ENCODE assay signal across 14 mouse cellular contexts in the genomic region with DNA sequence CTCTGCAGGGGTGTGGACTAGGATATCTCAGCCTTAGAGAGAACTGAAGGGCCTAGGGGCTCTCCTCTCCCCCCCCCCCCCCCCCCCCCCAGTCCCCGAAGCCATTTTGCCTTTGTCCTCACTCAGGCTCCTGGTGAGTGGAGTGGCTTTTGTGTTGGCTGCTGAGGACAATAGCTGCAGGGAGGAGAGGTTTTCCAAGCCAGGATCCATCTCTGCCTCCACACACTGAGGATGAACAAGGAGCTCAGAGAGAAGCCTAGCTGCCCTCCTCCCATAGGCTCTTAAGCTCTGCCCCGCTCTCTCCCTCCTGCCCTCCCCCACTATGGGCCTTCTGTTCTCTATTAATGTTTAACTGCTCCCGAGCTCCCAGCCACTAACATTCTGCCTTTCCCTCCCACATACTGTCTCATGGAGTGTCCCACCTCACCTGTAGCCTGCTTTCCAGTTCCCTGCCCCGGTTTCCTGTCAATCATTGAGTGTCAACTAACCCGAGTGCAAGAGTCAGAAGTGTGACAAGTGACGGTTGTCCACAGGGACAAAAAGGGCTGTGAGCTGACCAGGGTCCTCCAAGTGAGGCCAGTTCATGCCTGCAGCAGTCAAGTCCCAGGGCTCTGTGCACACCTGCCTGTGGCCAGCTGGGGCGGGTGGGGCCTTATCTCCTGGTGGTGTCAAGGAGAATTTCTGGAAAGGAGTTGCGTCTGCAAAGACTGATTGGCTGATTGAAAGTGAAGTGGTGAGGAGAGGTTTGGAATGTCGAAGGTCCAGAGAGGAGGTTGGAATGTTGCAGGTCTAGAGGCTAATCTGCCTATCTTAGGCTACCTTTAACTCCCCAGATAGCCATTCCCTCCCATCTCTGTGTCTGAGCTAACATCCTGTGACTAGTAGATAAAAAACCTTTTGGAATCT.
DNase-seq lines count a peak whose midpoint lies in the region; ATAC-seq and TF ChIP-seq lines count a peak whose summit lies in the region.
"Had no signal": no experiment of that assay in that cellular context is flagged by ENCODE, and none has a peak within 500 bp of the region (broad histone marks: within the 10 kb centered on the region; RNA-seq: fewer than 3 reads in every experiment).

No protein-coding gene starts in this region.

- no peak overlapping the region for H3K4me3 ChIP-seq in ES-Bruce4 (ENCODE audit: low read depth, low read length)
- H3K4me3 ChIP-seq in intestine, embryonic 14.5 days (ENCODE audit: low read depth, low read length), result no peak overlapping the region
- no peak overlapping the region for H3K4me3 ChIP-seq in liver, embryonic 11.5 days (ENCODE audit: low read depth, low read length)
- H3K4me3 ChIP-seq: hindbrain, embryonic 13.5 days; left cerebral cortex, adult 2 months; myocyte had no signal

- no peak for TF ChIP-seq POLR2A in ES-Bruce4 (IDR thresholded peaks at IDR 0.05; ENCODE audit: insufficient read depth, low read length)

- H3K36me3 ChIP-seq in ES-Bruce4 (ENCODE audit: control insufficient read depth, insufficient read depth, low read length, poor library complexity, severe bottlenecking), result no peaks in the 10 kb centered on the region
- no peaks in the 10 kb centered on the region for H3K36me3 ChIP-seq in intestine, embryonic 14.5 days (ENCODE audit: control insufficient read depth, insufficient read depth, low read length)
- no peaks in the 10 kb centered on the region for H3K36me3 ChIP-seq in liver, embryonic 11.5 days (ENCODE audit: control insufficient read depth, insufficient read depth, low read length)
- H3K36me3 ChIP-seq: hindbrain, embryonic 13.5 days had no signal

- no peaks in the 10 kb centered on the region for H3K9me3 ChIP-seq in ES-Bruce4 (replicated peaks; ENCODE audit: control insufficient read depth, insufficient read depth, low read length, poor library complexity, severe bottlenecking)
- H3K9me3 ChIP-seq in intestine, embryonic 14.5 days (ENCODE audit: control insufficient read depth, low read length), result peaks cover 6% of the 10 kb centered on the region; the same call in 1 of the 2 replicates
- peaks cover 5% of the 10 kb centered on the region; the same call in 1 of the 2 replicates for H3K9me3 ChIP-seq in liver, embryonic 11.5 days (ENCODE audit: control insufficient read depth, low read length)
- H3K9me3 ChIP-seq: hindbrain, embryonic 13.5 days had no signal

- 54% methylated on average over 8 of the region's 9 CpGs for WGBS in intestine, embryonic 14.5 days
- 51% methylated on average over 9 of the region's 9 CpGs for WGBS in liver, embryonic 11.5 days

- H3K9ac ChIP-seq in ES-Bruce4 (ENCODE audit: low read depth, poor library complexity, severe bottlenecking), result no peak overlapping the region
- no peak overlapping the region for H3K9ac ChIP-seq in intestine, embryonic 14.5 days (ENCODE audit: low read length)
- no peak overlapping the region for H3K9ac ChIP-seq in liver, embryonic 11.5 days (ENCODE audit: low read depth, low read length)
- H3K9ac ChIP-seq: hindbrain, embryonic 13.5 days had no signal

- H3K27ac ChIP-seq in ES-Bruce4 (ENCODE audit: insufficient read depth, low read length), result peak overlapping the region; percentile 70
- H3K27ac ChIP-seq in intestine, embryonic 14.5 days (ENCODE audit: low read depth), result no peak overlapping the region; the same call in 1 of the 2 replicates
- no peak overlapping the region for H3K27ac ChIP-seq in liver, embryonic 11.5 days (ENCODE audit: low read depth, low read length)
- H3K27ac ChIP-seq: hindbrain, embryonic 13.5 days; left cerebral cortex, adult 2 months had no signal

- peak; percentile 72; the same call in 1 of the 2 replicates for ATAC-seq in intestine, embryonic 14.5 days (replicated peaks; ENCODE audit: low FRiP score, low TSS enrichment, low read depth)
- ATAC-seq in liver, embryonic 11.5 days (replicated peaks; ENCODE audit: low FRiP score), result peak; percentile 74; the same call in 1 of the 2 replicates
- ATAC-seq in frontal cortex, adult (ENCODE audit: low TSS enrichment), result no peak

- peak; percentile 6 for DNase-seq in kidney, adult 11 months
- DNase-seq in kidney, postnatal 14 days, result no peak
- DNase-seq in intestine, embryonic 14.5 days (ENCODE audit: low spot score), result peak; percentile 66
- no peak for DNase-seq in liver, embryonic 11.5 days (ENCODE audit: low spot score)
- no peak for DNase-seq in gastrocnemius, postnatal 10 days
- no peak for DNase-seq in spleen, adult 18-20 months
- DNase-seq: adrenal gland, adult 2 months; cerebellum, postnatal 25 days; lung, postnatal 14 days had no signal

- 0 out of 2 replicates have a peak, but pooled peaks have one; percentile 51 for TF ChIP-seq EP300 in ES-Bruce4 (IDR thresholded peaks at IDR 0.05; ENCODE audit: insufficient read depth, low read depth, low read length)

- no peak for TF ChIP-seq CTCF in ES-Bruce4 (IDR thresholded peaks at IDR 0.05; ENCODE audit: low read depth, low read length)

- H3K4me1 ChIP-seq in ES-Bruce4 (ENCODE audit: control insufficient read depth, insufficient read depth, low read length), result peaks cover 10% of the 10 kb centered on the region
- H3K4me1 ChIP-seq in intestine, embryonic 14.5 days (replicated peaks; ENCODE audit: control insufficient read depth, insufficient read depth, low read length), result peaks cover 3% of the 10 kb centered on the region; the same call in 1 of the 2 replicates
- H3K4me1 ChIP-seq in liver, embryonic 11.5 days (replicated peaks; ENCODE audit: control insufficient read depth, insufficient read depth, low read length), result peaks cover 2% of the 10 kb centered on the region

- no peak overlapping the region for H3K4me2 ChIP-seq in intestine, embryonic 14.5 days (ENCODE audit: low read length)
- H3K4me2 ChIP-seq in liver, embryonic 11.5 days, result no peak overlapping the region
- H3K4me2 ChIP-seq: hindbrain, embryonic 13.5 days had no signal

- no peaks in the 10 kb centered on the region for H3K27me3 ChIP-seq in ES-Bruce4 (ENCODE audit: control insufficient read depth, insufficient read depth, low read length, poor library complexity, severe bottlenecking)
- H3K27me3 ChIP-seq in intestine, embryonic 14.5 days (replicated peaks; ENCODE audit: control insufficient read depth, insufficient read depth, low read length), result no peaks in the 10 kb centered on the region
- no peaks in the 10 kb centered on the region for H3K27me3 ChIP-seq in liver, embryonic 11.5 days (replicated peaks; ENCODE audit: control insufficient read depth, insufficient read depth, low read length)

Comparison
In these comparisons a context has a peak if more than half of its experiments do, and no peak if none do; other contexts are left out.
1. DNase-seq: peak in kidney, adult 11 months (single experiment) and intestine, embryonic 14.5 days (single experiment); none in kidney, postnatal 14 days (single experiment), liver, embryonic 11.5 days (single experiment), gastrocnemius, postnatal 10 days (single experiment) and spleen, adult 18-20 months (0 of 2).